Mouse (Mus musculus) liver, embryonic 15.5 days (tissue): ENCODE results near the gene 1700123O20Rik. TPM values are rescaled to one million over a fixed set of nuclear protein-coding genes. Genes with fewer than 3 reads are reported as not detected.

Experiments
- microRNA-seq: library from miRNA; unstranded; fragments of <30 nt; microRNA quantifications from one replicate; pipeline ENCODE4, GENCODE M21; 2016
- polyA plus RNA-seq: library from polyadenylated mRNA; unstranded; fragments of >200 nt; fragmentation: Nextera tagmentation; extraction: Ambion mirVana; gene quantifications from 2 replicates; pipeline ENCODE4 v1.2.1, GENCODE M21; 2015

Gene 1700123O20Rik
- polyA plus RNA-seq, 1 experiment from 2014 or later = 39.5 TPM

Small RNA genes within 50 kb of the gene (microRNA-seq; reads per million reads assigned to microRNA genes)
- gene Mir6948 = not detected

Other genes with a start within 250 kb of the 1700123O20Rik start
- 21.2 and 23.0 TPM in 2 replicates for gene Lrp10, start 222.1 kb upstream of the 1700123O20Rik start, polyA plus RNA-seq
- gene Rem2, start 210.1 kb upstream of the 1700123O20Rik start, polyA plus RNA-seq = 0.20 and 0.23 TPM in 2 replicates
- 25.1 and 26.3 TPM in 2 replicates for gene Prmt5, start 168.7 kb upstream of the 1700123O20Rik start, polyA plus RNA-seq
- gene Haus4, start 131.6 kb upstream of the 1700123O20Rik start, polyA plus RNA-seq = 33.7 and 34.1 TPM in 2 replicates
- gene Ajuba, start 108.7 kb upstream of the 1700123O20Rik start, polyA plus RNA-seq = 5.6 TPM in 2 replicates
- 1.9 and 2.9 TPM in 2 replicates for gene 4931414P19Rik, start 80.2 kb upstream of the 1700123O20Rik start, polyA plus RNA-seq
- 204 and 211 TPM in 2 replicates for gene Psmb5, start 68.2 kb upstream of the 1700123O20Rik start, polyA plus RNA-seq
- not detected in 2 replicates for gene Psmb11, start 64.8 kb upstream of the 1700123O20Rik start, polyA plus RNA-seq
- not detected in 2 replicates for gene Gm17606, start 45.3 kb upstream of the 1700123O20Rik start, polyA plus RNA-seq
- 0.16 and 0.35 TPM in 2 replicates for gene Cdh24, start 44.9 kb upstream of the 1700123O20Rik start, polyA plus RNA-seq
- 47.3 and 48.7 TPM in 2 replicates for gene Acin1, start 715 bp downstream of the 1700123O20Rik start, polyA plus RNA-seq
- 0.05 TPM in 1 of 2 replicates, not detected in the other for gene Gm29776, start 12.6 kb downstream of the 1700123O20Rik start, polyA plus RNA-seq
- gene Cebpe, start 26.0 kb downstream of the 1700123O20Rik start, polyA plus RNA-seq = 10.6 and 12.6 TPM in 2 replicates
- 3.0 and 3.5 TPM in 2 replicates for gene Slc7a8, start 95.7 kb downstream of the 1700123O20Rik start, polyA plus RNA-seq
- not detected in 2 replicates for gene Rnf212b, start 127.9 kb downstream of the 1700123O20Rik start, polyA plus RNA-seq
- 1.6 and 2.6 TPM in 2 replicates for gene Homez, start 184.7 kb downstream of the 1700123O20Rik start, polyA plus RNA-seq
- 0.33 and 0.63 TPM in 2 replicates for gene Ppp1r3e, start 191.3 kb downstream of the 1700123O20Rik start, polyA plus RNA-seq
- gene Bcl2l2, start 197.2 kb downstream of the 1700123O20Rik start, polyA plus RNA-seq = 0.46 and 0.82 TPM in 2 replicates
- gene Gm20521, start 197.2 kb downstream of the 1700123O20Rik start, polyA plus RNA-seq = not detected in 2 replicates
- 38.6 and 46.2 TPM in 2 replicates for gene Pabpn1, start 206.3 kb downstream of the 1700123O20Rik start, polyA plus RNA-seq
- gene Slc22a17, start 226.9 kb downstream of the 1700123O20Rik start, polyA plus RNA-seq = 2.2 TPM in 2 replicates
- 0.62 and 0.63 TPM in 2 replicates for gene Efs, start 239.9 kb downstream of the 1700123O20Rik start, polyA plus RNA-seq
- not detected in 2 replicates for gene Il25, start 246.5 kb downstream of the 1700123O20Rik start, polyA plus RNA-seq